Mouse (Mus musculus) CH12.LX (cell line): Measurements from ENCODE around the gene Alg12. TPM values are rescaled to one million over a fixed set of nuclear protein-coding genes. Genes with fewer than 3 reads are reported as not detected.

Experiments
- DNase-seq: peaks from one replicate; pipeline ENCODE4 v3.0.0-alpha.2; 2013; ENCODE audit errors: extremely low read depth
- H3K27ac ChIP-seq: 2 replicates; pipeline ENCODE4 v1.5.1; 2012; ENCODE audit warnings: low read depth, mild to moderate bottlenecking, control low read depth, moderate library complexity; ENCODE audit not compliant: insufficient read depth
- H3K27me3 ChIP-seq: replicated peaks from 2 replicates; pipeline ENCODE3; 2012; ENCODE audit warnings: inconsistent platforms
- H3K36me3 ChIP-seq, 2 experiments: replicated peaks in 1 of 2; 2 replicates each; pipeline versions ENCODE3 to v1.6.1; 2012; ENCODE audit warnings: inconsistent platforms in 1 of 2, low read length in 1 of 2, mild to moderate bottlenecking in 1 of 2, mixed read lengths in 1 of 2, moderate library complexity in 1 of 2; ENCODE audit not compliant: control insufficient read depth in 1 of 2, insufficient read depth in 1 of 2
- H3K4me1 ChIP-seq, 2 experiments: 2 replicates each; pipeline ENCODE4 v1.6.1; 2012; ENCODE audit warnings: inconsistent platforms in 1 of 2, moderate library complexity in 1 of 2; ENCODE audit not compliant: insufficient read depth in 2 of 2, control insufficient read depth in 1 of 2
- H3K4me2 ChIP-seq: 2 replicates; pipeline ENCODE4 v1.6.1; 2012; ENCODE audit warnings: low read depth, mild to moderate bottlenecking, control low read depth; ENCODE audit not compliant: poor library complexity, insufficient read depth, severe bottlenecking
- H3K4me3 ChIP-seq, 3 experiments: fragments of 150-350 bp in 1 of 3; sonication (generic) in 1 of 3; replicated peaks in 1 of 3; 2 replicates each; pipeline versions ENCODE3 to v1.5.1; 2011 to 2012; ENCODE audit warnings: low read depth in 2 of 3, low read length in 2 of 3, mild to moderate bottlenecking in 2 of 3, moderate library complexity in 2 of 3, control low read depth in 1 of 3, improper control_type of control experiment in 1 of 3, inconsistent platforms in 1 of 3, mixed read lengths in 1 of 3; ENCODE audit not compliant: poor library complexity in 1 of 3
- H3K79me2 ChIP-seq: replicated peaks from 2 replicates; pipeline ENCODE4 v1.6.1; 2012; ENCODE audit warnings: mild to moderate bottlenecking, moderate library complexity; ENCODE audit not compliant: control insufficient read depth, poor library complexity, insufficient read depth, severe bottlenecking; ENCODE audit errors: extremely low read depth
- H3K9ac ChIP-seq: 2 replicates; pipeline ENCODE4 v1.6.1; 2012; ENCODE audit warnings: low read depth, mild to moderate bottlenecking, control low read depth, moderate library complexity; ENCODE audit not compliant: insufficient read depth
- H3K9me3 ChIP-seq: replicated peaks from 2 replicates; pipeline ENCODE3; 2012; ENCODE audit warnings: low read length, inconsistent platforms, mixed read lengths
- BHLHE40 ChIP-seq: IDR thresholded peaks from 2 replicates; pipeline ENCODE4 v1.6.1; 2011; ENCODE audit warnings: mild to moderate bottlenecking, low read depth, low read length, improper control_type of control experiment
- CTCF ChIP-seq, 2 experiments: IDR thresholded peaks in 1 of 2; conservative IDR thresholded peaks in 1 of 2; 2 replicates each; pipeline ENCODE4 v1.5.1; 2011 to 2012; ENCODE audit warnings: low read depth in 2 of 2, low read length in 2 of 2, improper control_type of control experiment in 1 of 2, inconsistent platforms in 1 of 2, mild to moderate bottlenecking in 1 of 2, moderate library complexity in 1 of 2
- E2F4 ChIP-seq: IDR thresholded peaks from 2 replicates; pipeline ENCODE4 v1.6.1; 2011; ENCODE audit warnings: low read depth, low read length, improper control_type of control experiment; ENCODE audit not compliant: insufficient replicate concordance
- ELF1 ChIP-seq: IDR thresholded peaks from 2 replicates; pipeline ENCODE4 v1.6.1; 2014; ENCODE audit warnings: low read depth, mild to moderate bottlenecking, inconsistent platforms, low read length, improper control_type of control experiment
- GABPA ChIP-seq: IDR thresholded peaks from 2 replicates; pipeline ENCODE4 v1.6.1; 2012; ENCODE audit warnings: low read depth, low read length, improper control_type of control experiment, inconsistent platforms; ENCODE audit not compliant: insufficient replicate concordance
- IRF4 ChIP-seq: IDR thresholded peaks from 2 replicates; pipeline ENCODE4 v1.6.1; 2014; ENCODE audit warnings: low read depth, mild to moderate bottlenecking, inconsistent platforms, low read length, improper control_type of control experiment
- JUN ChIP-seq: IDR thresholded peaks from 2 replicates; pipeline ENCODE4 v1.6.1; 2011; ENCODE audit warnings: low read depth, mild to moderate bottlenecking, low read length, improper control_type of control experiment, moderate library complexity; ENCODE audit not compliant: insufficient read depth
- JUND ChIP-seq: conservative IDR thresholded peaks from 2 replicates; pipeline ENCODE4 v1.6.1; 2011; ENCODE audit warnings: low read depth, low read length, improper control_type of control experiment
- MAX ChIP-seq: IDR thresholded peaks from 2 replicates; pipeline ENCODE4 v1.6.1; 2011; ENCODE audit warnings: low read length, improper control_type of control experiment
- MEF2A ChIP-seq: IDR thresholded peaks from 2 replicates; pipeline ENCODE4 v1.6.1; 2014; ENCODE audit warnings: low read depth, mild to moderate bottlenecking, inconsistent platforms, low read length, improper control_type of control experiment, borderline replicate concordance
- MXI1 ChIP-seq: IDR thresholded peaks from 2 replicates; pipeline ENCODE4 v1.6.1; 2011; ENCODE audit warnings: mild to moderate bottlenecking, low read depth, low read length, improper control_type of control experiment
- MYC ChIP-seq: IDR thresholded peaks from 2 replicates; pipeline ENCODE4 v1.6.1; 2011; ENCODE audit warnings: low read depth, mild to moderate bottlenecking, improper control_type of control experiment, low read length
- NELFE ChIP-seq: IDR thresholded peaks from 2 replicates; pipeline ENCODE4 v1.6.1; 2011; ENCODE audit warnings: low read depth, low read length, improper control_type of control experiment
- NRF1 ChIP-seq: IDR thresholded peaks from 2 replicates; pipeline ENCODE4 v1.6.1; 2014; ENCODE audit warnings: low read depth, mild to moderate bottlenecking, inconsistent platforms, low read length, improper control_type of control experiment, moderate library complexity
- POLR2A ChIP-seq: IDR thresholded peaks from 2 replicates; pipeline ENCODE4 v1.6.1; 2011; ENCODE audit warnings: low read depth, mild to moderate bottlenecking, improper control_type of control experiment, low read length
- POLR2AphosphoS2 ChIP-seq: IDR thresholded peaks from 2 replicates; pipeline ENCODE4 v1.6.1; 2011; ENCODE audit warnings: low read depth, low read length, improper control_type of control experiment
- RCOR1 ChIP-seq: conservative IDR thresholded peaks from 2 replicates; pipeline ENCODE4 v1.6.1; 2012; ENCODE audit warnings: low read depth, mild to moderate bottlenecking, inconsistent platforms, low read length, improper control_type of control experiment
- SIN3A ChIP-seq: IDR thresholded peaks from 2 replicates; pipeline ENCODE4 v1.6.1; 2012; ENCODE audit warnings: low read length, improper control_type of control experiment, inconsistent platforms
- SMC3 ChIP-seq: IDR thresholded peaks from 2 replicates; pipeline ENCODE4 v1.6.1; 2011; ENCODE audit warnings: low read depth, low read length, improper control_type of control experiment
- TCF12 ChIP-seq: IDR thresholded peaks from 2 replicates; pipeline ENCODE4 v1.6.1; 2014; ENCODE audit warnings: low read depth, mild to moderate bottlenecking, inconsistent platforms, low read length, improper control_type of control experiment
- USF1 ChIP-seq: IDR thresholded peaks from 2 replicates; pipeline ENCODE4 v1.6.1; 2014; ENCODE audit warnings: low read depth, mild to moderate bottlenecking, inconsistent platforms, low read length, improper control_type of control experiment
- USF2 ChIP-seq: conservative IDR thresholded peaks from 2 replicates; pipeline ENCODE4 v1.6.1; 2011; ENCODE audit warnings: low read depth, low read length, improper control_type of control experiment
- ZC3H11A ChIP-seq: IDR thresholded peaks from 2 replicates; pipeline ENCODE4 v1.6.1; 2012; ENCODE audit warnings: low read depth, mild to moderate bottlenecking, inconsistent platforms, low read length, improper control_type of control experiment
- ZKSCAN1 ChIP-seq: IDR thresholded peaks from 2 replicates; pipeline ENCODE4 v1.6.1; 2012; ENCODE audit warnings: low read depth, inconsistent platforms, low read length, improper control_type of control experiment, borderline replicate concordance
- ZMIZ1 ChIP-seq: IDR thresholded peaks from 2 replicates; pipeline ENCODE4 v1.6.1; 2012; ENCODE audit warnings: low read depth, mild to moderate bottlenecking, inconsistent platforms, low read length, improper control_type of control experiment
- dilution Hi-C: fragments of 300-500 bp; cut with MboI; formaldehyde crosslinking; loops from 2 replicates; pipeline ENCODE4 v1.14.3; 2020; ENCODE audit warnings: low sequenced_read_pairs; ENCODE audit not compliant: extremely low pct_unique_long_range_greater_than_20kb, extremely low pct_ligation_motif_present
- in situ Hi-C: fragments of 300-500 bp; cut with MboI; formaldehyde crosslinking; loops from 3 replicates; pipeline ENCODE4 v1.14.3; 2019; ENCODE audit warnings: low sequenced_read_pairs, low pct_ligation_motif_present, low pct_unique_long_range_greater_than_20kb, mixed read lengths
- polyA plus RNA-seq: library from polyadenylated mRNA; unstranded; fragments of >175 nt; gene quantifications from 2 replicates; pipeline ENCODE4 v1.2.1, GENCODE M21; 2012; ENCODE audit warnings: low read depth; ENCODE audit not compliant: insufficient read length
- total RNA-seq, 2 experiments: library from RNA; depleted of rRNA; stranded (reverse); fragments of 300-350 nt in 1 of 2; fragments of >200 nt in 1 of 2; gene quantifications; 2 replicates each; pipeline ENCODE4 v1.2.3; 2012 to 2014

The Alg12 gene
- total and polyA plus RNA-seq, 3 experiments, result 8.1 to 10.3 (median 8.5) TPM

DNA sequence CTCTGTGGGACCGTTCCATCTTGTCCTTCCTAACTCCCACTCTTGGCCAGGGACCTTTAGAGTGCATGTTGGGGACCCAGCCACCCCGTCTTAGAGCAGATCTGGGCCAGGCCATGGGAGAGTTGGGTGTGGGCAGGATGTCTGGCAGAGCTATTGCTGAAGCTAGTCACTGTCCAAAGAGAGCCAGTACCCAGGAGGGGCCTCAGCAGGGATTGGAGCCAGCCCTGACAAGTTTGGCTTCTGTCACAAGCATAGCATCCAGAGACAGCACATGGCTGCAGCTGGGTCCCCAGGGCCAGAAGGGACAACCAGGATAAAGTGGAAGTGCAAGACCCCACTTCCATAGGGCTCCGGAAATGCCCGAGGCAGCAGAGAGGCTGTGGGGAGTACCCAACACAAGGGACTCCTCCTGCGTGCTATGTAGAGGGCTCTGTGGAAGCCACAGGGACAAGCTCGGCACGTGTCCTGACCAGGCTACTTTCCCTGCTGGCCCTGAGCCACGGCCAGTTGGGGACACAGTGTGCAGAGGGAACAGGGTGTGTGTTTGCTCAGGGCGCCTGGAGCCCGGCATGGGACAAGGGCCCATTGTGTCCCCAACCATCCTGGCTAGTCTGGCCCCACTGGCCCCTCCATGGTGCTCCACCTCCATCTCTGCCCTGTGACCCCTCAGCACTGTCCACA, 31.2 kb upstream of the Alg12 start:
- Histone ChIP-seq H3K36me3 (no peaks in the 10 kb centered on the region), H3K9me3 (peaks cover 8% of the 10 kb centered on the region), H3K4me3 (no peak overlapping the region), H3K9ac (no peak overlapping the region), H3K79me2 (no peaks in the 10 kb centered on the region), H3K4me1 (peaks cover 0 to 4% of the 10 kb centered on the region in 2 experiments; a peak in 2 of 4 replicates), H3K27ac (no peak overlapping the region), H3K4me2 (no peak overlapping the region), H3K27me3 (peaks cover 73% of the 10 kb centered on the region)
- no peak for DNase-seq
- dilution Hi-C loops (no loop called here), in situ Hi-C loops (no loop called here)
- no peak for TF ChIP-seq USF1

DNA sequence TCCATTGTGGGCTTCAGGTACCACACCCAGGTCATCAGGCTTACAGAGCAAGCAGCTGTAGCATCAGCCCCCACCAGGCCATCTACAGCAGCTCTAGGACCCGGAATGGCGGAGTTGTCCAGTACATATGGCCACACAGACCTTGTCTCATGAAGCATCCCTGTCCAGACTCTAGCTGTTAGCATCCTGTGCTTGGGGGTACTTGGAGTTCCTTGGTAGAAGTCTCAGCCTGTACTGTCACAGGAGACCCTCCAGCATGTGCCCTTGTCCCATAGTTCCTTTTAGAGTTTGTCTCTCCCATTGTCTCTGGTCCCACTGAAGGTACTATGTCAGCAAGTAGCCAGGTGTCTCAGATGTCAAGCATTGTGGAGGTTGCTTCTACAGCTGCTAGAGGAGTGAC, 30.5 kb upstream of the Alg12 start:
- no peak overlapping the region for H3K9ac ChIP-seq
- no peaks in the 10 kb centered on the region for H3K79me2 ChIP-seq
- H3K9me3 ChIP-seq, result peaks cover 9% of the 10 kb centered on the region
- DNase-seq, result no peak
- H3K27ac ChIP-seq, result no peak overlapping the region
- TF ChIP-seq ZKSCAN1 (no peak), POLR2A (no peak), NRF1 (no peak), MYC (no peak), MAX (no peak), RCOR1 (no peak), JUND (no peak), JUN (no peak), TCF12 (no peak), MXI1 (no peak), CTCF (conservative IDR thresholded peaks at IDR 0.05 in 1 of 2, IDR thresholded peaks at IDR 0.05 in 1 of 2; ENCODE audit: low read depth in 2 of 2, low read length in 2 of 2) (no peak)
- TF ChIP-seq, all 38 proteins: peak for 0
- no peaks in the 10 kb centered on the region for H3K36me3 ChIP-seq
- H3K27me3 ChIP-seq, result peaks cover 79% of the 10 kb centered on the region
- peaks cover 6 to 11% of the 10 kb centered on the region in 2 experiments; a peak in 3 of 4 replicates for H3K4me1 ChIP-seq
- H3K4me3 ChIP-seq, result no peak overlapping the region
- H3K4me2 ChIP-seq, result no peak overlapping the region
- dilution Hi-C loops, result no loop called here
- in situ Hi-C loops, result no loop called here

DNA sequence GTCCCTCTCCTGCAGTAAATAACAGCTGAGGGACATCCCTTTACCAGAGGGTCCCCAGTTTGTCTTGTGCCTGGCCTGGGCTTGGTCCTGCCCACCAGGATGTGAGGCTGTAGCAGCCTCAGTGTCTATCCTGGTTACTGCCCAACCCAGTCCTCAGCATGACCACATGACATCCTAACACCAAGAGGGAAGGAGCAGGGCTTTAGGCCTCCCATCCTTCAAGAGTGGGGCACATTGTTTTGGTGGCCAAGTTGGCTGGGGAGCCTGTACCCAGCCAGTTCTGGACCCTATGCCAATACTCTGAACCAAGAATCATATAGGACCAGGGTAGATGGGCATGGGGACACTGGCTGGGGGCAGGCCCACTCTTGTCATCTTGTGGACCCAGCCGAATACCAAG, 29.5 kb upstream of the Alg12 start:
- no peak for DNase-seq
- H3K79me2 ChIP-seq, result no peaks in the 10 kb centered on the region
- dilution Hi-C loops, result no loop called here
- no peak for TF ChIP-seq ZKSCAN1
- TF ChIP-seq POLR2A, result no peak
- TF ChIP-seq ZC3H11A, result no peak
- TF ChIP-seq BHLHE40, result no peak
- no peak for TF ChIP-seq USF2
- no peak for TF ChIP-seq NRF1
- no peak for TF ChIP-seq JUN
- no peak for TF ChIP-seq ZMIZ1
- no peak for TF ChIP-seq SIN3A
- no peak for TF ChIP-seq POLR2AphosphoS2
- TF ChIP-seq SMC3, result no peak
- no peak for TF ChIP-seq MEF2A
- no peak for TF ChIP-seq NELFE
- no peak for TF ChIP-seq E2F4
- no peak for TF ChIP-seq IRF4
- no peak for TF ChIP-seq GABPA
- no peak for TF ChIP-seq ELF1
- no peak for TF ChIP-seq JUND
- H3K27ac ChIP-seq, result no peak overlapping the region
- H3K4me2 ChIP-seq, result no peak overlapping the region
- no peak overlapping the region for H3K4me3 ChIP-seq
- H3K4me1 ChIP-seq, result peaks cover 6 to 11% of the 10 kb centered on the region in 2 experiments; a peak in 3 of 4 replicates
- H3K36me3 ChIP-seq, result no peaks in the 10 kb centered on the region
- no peak overlapping the region for H3K9ac ChIP-seq
- in situ Hi-C loops, result no loop called here
- peaks cover 85% of the 10 kb centered on the region for H3K27me3 ChIP-seq
- peaks cover 9% of the 10 kb centered on the region for H3K9me3 ChIP-seq
